Mouse (Mus musculus): ENCODE data around the gene Fbxo2. TPM values are rescaled to one million over a fixed set of nuclear protein-coding genes. Genes with fewer than 3 reads are reported as not detected.
A peak's percentile ranks its signal among the peaks of the same experiment; 100 is the strongest.
"Not testable (repeated sequence)": the region's sequence is repeated elsewhere in the genome, so short reads cannot be mapped to it uniquely, and the experiment has no call there.

Fbxo2 gene
- polyA plus RNA-seq, 1 experiment from 2014 or later: 1.2 TPM

GRCm38 (mm10) chr4:148166431-148166830, 6.0 kb downstream of the Fbxo2 start:
- peak overlapping the region; percentile 27 for H3K4me2 ChIP-seq
- no peaks in the 10 kb centered on the region for H3K9me3 ChIP-seq
- H3K9ac ChIP-seq: no peak overlapping the region
- H3K4me1 ChIP-seq: peaks cover 41% of the 10 kb centered on the region
- H3K4me3 ChIP-seq (replicated peaks): no peak overlapping the region; the same call in 1 of the 2 replicates
- 2% methylated on average over 10 of the region's 10 CpGs for WGBS
- H3K36me3 ChIP-seq (replicated peaks): no peaks in the 10 kb centered on the region
- peaks cover 89% of the 10 kb centered on the region for H3K27me3 ChIP-seq
- no peak overlapping the region for H3K27ac ChIP-seq
- no peak for ATAC-seq (ENCODE audit: low FRiP score)

- ATAC-seq (ENCODE audit: low FRiP score): 0 out of 2 replicates have a peak, but pooled peaks have one; percentile 3
- H3K27ac ChIP-seq: no peak overlapping the region
- H3K27me3 ChIP-seq: peaks cover 89% of the 10 kb centered on the region
- H3K36me3 ChIP-seq (replicated peaks): no peaks in the 10 kb centered on the region
- 11% methylated on average over 2 of the region's 4 CpGs for WGBS
- H3K4me2 ChIP-seq: peak overlapping the region; percentile 27
- H3K9ac ChIP-seq: no peak overlapping the region
- H3K4me3 ChIP-seq (replicated peaks): peak overlapping the region; percentile 7; the same call in 1 of the 2 replicates
- peaks cover 42% of the 10 kb centered on the region for H3K4me1 ChIP-seq
- H3K9me3 ChIP-seq: no peaks in the 10 kb centered on the region
Measured at GRCm38 (mm10) chr4:148166986-148167385, 6.6 kb downstream of the Fbxo2 start.

- no peaks in the 10 kb centered on the region for H3K9me3 ChIP-seq
- ATAC-seq (ENCODE audit: low FRiP score): no peak
- H3K4me2 ChIP-seq: no peak overlapping the region
- H3K9ac ChIP-seq: no peak overlapping the region
- peaks cover 89% of the 10 kb centered on the region for H3K27me3 ChIP-seq
- WGBS: 28% methylated on average over 7 of the region's 7 CpGs
- H3K36me3 ChIP-seq (replicated peaks): no peaks in the 10 kb centered on the region
- H3K4me3 ChIP-seq (replicated peaks): no peak overlapping the region
- H3K4me1 ChIP-seq: peaks cover 46% of the 10 kb centered on the region
- no peak overlapping the region for H3K27ac ChIP-seq
Measured at GRCm38 (mm10) chr4:148168287-148168686, 7.9 kb downstream of the Fbxo2 start.

GRCm38 (mm10) chr4:148169586-148169985, 9.2 kb downstream of the Fbxo2 start:
- no peak overlapping the region; the same call in 1 of the 2 replicates for H3K4me2 ChIP-seq
- no peak for ATAC-seq (ENCODE audit: low FRiP score)
- H3K36me3 ChIP-seq (replicated peaks): no peaks in the 10 kb centered on the region
- 24% methylated on average over 15 of the region's 15 CpGs for WGBS
- H3K9me3 ChIP-seq: no peaks in the 10 kb centered on the region
- H3K27ac ChIP-seq: no peak overlapping the region
- peaks cover 89% of the 10 kb centered on the region for H3K27me3 ChIP-seq
- H3K9ac ChIP-seq: no peak overlapping the region
- H3K4me3 ChIP-seq (replicated peaks): no peak overlapping the region
- peaks cover 45% of the 10 kb centered on the region for H3K4me1 ChIP-seq

- H3K4me3 ChIP-seq (replicated peaks): no peak overlapping the region
- no peaks in the 10 kb centered on the region for H3K36me3 ChIP-seq (replicated peaks)
- H3K27ac ChIP-seq: no peak overlapping the region
- ATAC-seq (ENCODE audit: low FRiP score): no peak
- H3K4me1 ChIP-seq: peaks cover 38% of the 10 kb centered on the region
- H3K9ac ChIP-seq: no peak overlapping the region
- H3K4me2 ChIP-seq: no peak overlapping the region
- H3K9me3 ChIP-seq: no peaks in the 10 kb centered on the region
- H3K27me3 ChIP-seq: peaks cover 89% of the 10 kb centered on the region
- WGBS: 0% methylated on average over 2 of the region's 2 CpGs
Measured at GRCm38 (mm10) chr4:148170842-148171241, 10.4 kb downstream of the Fbxo2 start.

GRCm38 (mm10) chr4:148171261-148171660, 10.8 kb downstream of the Fbxo2 start:
- Histone ChIP-seq H3K4me3 (replicated peaks) (no peak overlapping the region), H3K4me1 (peaks cover 34% of the 10 kb centered on the region), H3K36me3 (replicated peaks) (no peaks in the 10 kb centered on the region), H3K27ac (no peak overlapping the region), H3K9me3 (no peaks in the 10 kb centered on the region), H3K27me3 (peaks cover 89% of the 10 kb centered on the region), H3K4me2 (no peak overlapping the region), H3K9ac (no peak overlapping the region)
- WGBS: 3% methylated on average over 3 of the region's 3 CpGs
- no peak for ATAC-seq (ENCODE audit: low FRiP score)

- Histone ChIP-seq H3K9ac (peak overlapping the region; percentile 5), H3K27ac (peak overlapping the region; percentile 31; the same call in 1 of the 2 replicates), H3K9me3 (no peaks in the 10 kb centered on the region), H3K4me1 (peaks cover 25% of the 10 kb centered on the region), H3K27me3 (peaks cover 94% of the 10 kb centered on the region), H3K36me3 (replicated peaks) (no peaks in the 10 kb centered on the region), H3K4me3 (replicated peaks) (peak overlapping the region; percentile 25), H3K4me2 (peak overlapping the region; percentile 47)
- WGBS: under 1% methylated on average over 30 of the region's 30 CpGs
- peak; percentile 75 for ATAC-seq (ENCODE audit: low FRiP score)
Measured at GRCm38 (mm10) chr4:148173811-148174494, 13.5 kb downstream of the Fbxo2 start.

- 5% methylated on average over 12 of the region's 12 CpGs for WGBS
- 0 out of 2 replicates have a peak overlapping the region, but pooled peaks have one; percentile 5 for H3K9ac ChIP-seq
Measured at GRCm38 (mm10) chr4:148174495-148174862, 14.1 kb downstream of the Fbxo2 start.

GRCm38 (mm10) chr4:148176603-148177002, 16.2 kb downstream of the Fbxo2 start:
- not testable (repeated sequence) for H3K4me3 ChIP-seq (replicated peaks); H3K9ac ChIP-seq; H3K36me3 ChIP-seq (replicated peaks); H3K9me3 ChIP-seq; H3K4me2 ChIP-seq; ATAC-seq (ENCODE audit: low FRiP score); H3K27ac ChIP-seq
- 70% methylated on average over 5 of the region's 6 CpGs for WGBS
- Histone ChIP-seq H3K27me3 (peaks cover 92% of the 10 kb centered on the region), H3K4me1 (peaks cover 18% of the 10 kb centered on the region)

More at GRCm38 (mm10) chr4:148174495-148174862, 14.1 kb downstream of the Fbxo2 start:
- peak overlapping the region; percentile 31; the same call in 1 of the 2 replicates for H3K27ac ChIP-seq
- peak overlapping the region; percentile 25 for H3K4me3 ChIP-seq (replicated peaks)
- no peaks in the 10 kb centered on the region for H3K9me3 ChIP-seq
- no peak for ATAC-seq (ENCODE audit: low FRiP score)
- no peaks in the 10 kb centered on the region for H3K36me3 ChIP-seq (replicated peaks)
- H3K4me1 ChIP-seq: peaks cover 25% of the 10 kb centered on the region
- H3K27me3 ChIP-seq: peaks cover 96% of the 10 kb centered on the region
- H3K4me2 ChIP-seq: peak overlapping the region; percentile 47

- ATAC-seq (ENCODE audit: low FRiP score): no peak
- no peak overlapping the region for H3K4me2 ChIP-seq
- H3K4me1 ChIP-seq: peaks cover 22% of the 10 kb centered on the region
- no peaks in the 10 kb centered on the region for H3K36me3 ChIP-seq (replicated peaks)
- no peaks in the 10 kb centered on the region for H3K9me3 ChIP-seq
- peaks cover 81% of the 10 kb centered on the region for H3K27me3 ChIP-seq
- no peak overlapping the region for H3K4me3 ChIP-seq (replicated peaks)
- no peak overlapping the region for H3K27ac ChIP-seq
- no peak overlapping the region for H3K9ac ChIP-seq
Measured at GRCm38 (mm10) chr4:148177716-148178115, 17.3 kb downstream of the Fbxo2 start.

- Histone ChIP-seq H3K9ac (no peak overlapping the region), H3K36me3 (replicated peaks) (no peaks in the 10 kb centered on the region), H3K4me3 (replicated peaks) (no peak overlapping the region), H3K27ac (no peak overlapping the region), H3K27me3 (peaks cover 65% of the 10 kb centered on the region), H3K9me3 (no peaks in the 10 kb centered on the region), H3K4me2 (no peak overlapping the region), H3K4me1 (peaks cover 13% of the 10 kb centered on the region)
- ATAC-seq (ENCODE audit: low FRiP score): no peak
- WGBS: 83% methylated on average over 12 of the region's 12 CpGs
Measured at GRCm38 (mm10) chr4:148181483-148181882, 21.1 kb downstream of the Fbxo2 start.

GRCm38 (mm10) chr4:148182363-148182762, 21.9 kb downstream of the Fbxo2 start:
- Histone ChIP-seq H3K4me2 (no peak overlapping the region), H3K9me3 (no peaks in the 10 kb centered on the region), H3K4me3 (replicated peaks) (no peak overlapping the region), H3K27ac (no peak overlapping the region), H3K36me3 (replicated peaks) (no peaks in the 10 kb centered on the region), H3K9ac (no peak overlapping the region), H3K27me3 (peaks cover 61% of the 10 kb centered on the region), H3K4me1 (peaks cover 13% of the 10 kb centered on the region)
- 24% methylated on average over 8 of the region's 8 CpGs for WGBS
- ATAC-seq (ENCODE audit: low FRiP score): peak; percentile 67; the same call in 1 of the 2 replicates

GRCm38 (mm10) chr4:148184564-148184963, 24.1 kb downstream of the Fbxo2 start:
- Histone ChIP-seq H3K27me3 (peaks cover 49% of the 10 kb centered on the region), H3K27ac (no peak overlapping the region)
- no peak for ATAC-seq (ENCODE audit: low FRiP score)

More at GRCm38 (mm10) chr4:148184564-148184963, 24.1 kb downstream of the Fbxo2 start:
- Histone ChIP-seq H3K9me3 (no peaks in the 10 kb centered on the region), H3K36me3 (replicated peaks) (no peaks in the 10 kb centered on the region), H3K4me3 (replicated peaks) (no peak overlapping the region), H3K4me2 (no peak overlapping the region), H3K9ac (0 out of 2 replicates have a peak overlapping the region, but pooled peaks have one; percentile 21), H3K4me1 (peaks cover 13% of the 10 kb centered on the region)
- WGBS: 21% methylated on average over 9 of the region's 9 CpGs

All from forebrain, embryonic 12.5 days (tissue).